Mouse (Mus musculus): Measurements from ENCODE around the gene Aspscr1.
A peak's percentile ranks its signal among the peaks of the same experiment; 100 is the strongest.

Aspscr1 gene

DNA sequence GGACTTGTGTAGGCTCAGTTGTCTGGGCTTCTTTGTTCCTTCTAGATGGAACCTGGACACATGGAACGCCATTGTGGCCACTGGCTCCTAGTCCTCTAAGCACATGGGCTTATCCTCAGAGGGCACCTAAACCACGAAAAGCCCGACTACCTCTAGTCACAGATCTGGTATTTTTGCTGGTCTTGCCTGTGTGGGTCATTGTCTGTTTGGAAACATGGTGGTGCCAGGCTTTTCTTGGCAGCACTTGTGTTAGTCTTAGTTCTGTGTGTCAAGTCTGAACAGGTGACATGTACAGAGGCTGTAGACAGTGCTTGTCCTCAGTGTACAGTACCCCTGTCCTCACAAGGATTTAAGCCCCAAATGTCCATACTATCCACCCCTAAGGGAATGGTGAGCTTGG is 10.8 kb downstream of the Aspscr1 start:
- DNase-seq (ENCODE audit: low spot score): no peak

DNA sequence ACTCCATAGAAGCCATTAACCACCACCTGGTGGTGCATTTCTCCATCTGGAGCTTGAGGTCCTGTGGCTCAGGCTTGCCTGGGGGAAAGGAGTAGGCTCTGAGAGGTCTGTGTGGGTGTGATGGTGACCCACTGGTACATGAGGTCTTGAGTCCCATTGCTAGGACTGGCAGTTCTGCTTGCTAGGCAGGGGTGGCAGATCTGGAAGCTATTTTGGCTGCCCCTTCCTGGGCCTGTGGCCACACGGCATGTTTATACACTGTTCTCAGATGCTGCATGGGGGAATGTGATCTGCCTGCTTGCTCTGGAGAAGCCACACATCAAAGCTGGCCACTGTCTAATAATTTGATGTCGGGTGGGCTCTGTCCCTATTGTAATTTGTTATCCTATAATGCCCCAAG is 11.3 kb downstream of the Aspscr1 start:
- DNase-seq (ENCODE audit: low spot score): no peak

DNA sequence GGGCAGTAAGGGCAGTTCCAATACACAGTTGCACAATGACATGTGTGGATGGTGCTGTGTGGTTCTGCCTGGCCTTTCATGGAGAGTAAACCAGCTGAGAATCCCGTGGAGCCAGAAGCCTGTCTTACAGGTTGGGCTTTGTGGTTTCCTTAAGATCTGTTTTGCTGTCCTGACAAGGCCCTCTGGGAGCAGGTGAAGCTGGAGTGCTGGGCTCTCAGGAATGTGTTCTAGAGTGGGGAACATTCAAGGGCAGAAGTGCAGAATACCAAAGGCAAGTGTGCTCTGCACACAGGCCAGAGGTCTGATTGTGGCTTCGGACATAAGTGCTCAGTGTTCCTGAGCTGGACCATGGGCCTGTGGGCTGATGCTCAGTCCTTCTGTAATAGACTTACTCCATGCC is 11.9 kb downstream of the Aspscr1 start:
- no peak for DNase-seq (ENCODE audit: low spot score)

DNA sequence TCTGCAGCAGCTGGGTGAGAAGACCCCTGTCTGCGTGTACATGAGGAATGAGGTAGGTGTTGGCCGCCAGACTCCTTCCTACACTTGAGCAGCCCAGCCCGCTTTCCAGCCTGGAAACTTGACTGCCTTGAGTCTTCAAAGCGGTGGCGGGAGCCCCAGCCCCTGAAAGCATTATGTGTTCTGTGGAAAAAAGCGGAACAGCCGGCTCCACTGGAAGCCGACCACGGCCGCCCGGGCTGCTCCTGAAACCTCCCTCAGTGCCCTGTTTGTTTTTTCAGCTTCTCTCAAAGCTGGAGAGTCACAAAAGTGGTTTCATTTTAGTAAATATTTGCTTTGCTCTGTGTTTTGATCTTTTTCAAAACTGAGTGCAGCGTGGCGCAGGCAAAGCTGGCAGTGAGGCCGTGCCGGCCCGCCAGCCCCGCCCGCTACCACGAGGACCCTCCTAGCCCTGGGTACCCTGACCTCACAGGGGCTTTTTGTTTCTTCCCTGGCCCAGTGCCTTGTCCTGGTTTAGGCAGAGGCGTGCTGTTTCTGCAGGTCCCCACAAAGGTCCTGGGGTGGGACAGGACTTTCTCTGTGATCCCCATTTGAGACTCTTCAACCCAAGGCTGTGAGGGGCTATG is 14.0 kb downstream of the Aspscr1 start:
- DNase-seq (ENCODE audit: low spot score): peak; percentile 43

DNA sequence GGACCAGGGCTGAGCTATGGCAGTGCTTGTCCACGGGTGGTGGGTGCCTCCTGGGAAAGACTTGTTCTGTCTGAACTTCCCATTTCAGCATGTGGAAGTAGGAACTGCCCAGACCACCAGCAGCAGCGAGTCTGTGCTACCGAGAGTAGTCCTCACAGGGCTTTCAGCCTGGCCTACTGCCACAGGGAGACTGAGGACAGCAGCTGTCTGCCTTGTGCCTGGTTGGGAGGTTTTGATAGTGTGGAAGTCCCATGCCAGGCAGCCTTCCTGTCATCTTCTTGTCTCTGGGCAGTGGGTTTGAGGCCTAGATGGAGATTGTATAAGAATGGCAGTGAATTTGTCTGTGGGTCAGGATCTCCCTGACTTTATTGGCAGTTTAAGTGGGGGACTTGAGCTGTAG is 16.6 kb downstream of the Aspscr1 start:
- DNase-seq (ENCODE audit: low spot score): no peak

DNA sequence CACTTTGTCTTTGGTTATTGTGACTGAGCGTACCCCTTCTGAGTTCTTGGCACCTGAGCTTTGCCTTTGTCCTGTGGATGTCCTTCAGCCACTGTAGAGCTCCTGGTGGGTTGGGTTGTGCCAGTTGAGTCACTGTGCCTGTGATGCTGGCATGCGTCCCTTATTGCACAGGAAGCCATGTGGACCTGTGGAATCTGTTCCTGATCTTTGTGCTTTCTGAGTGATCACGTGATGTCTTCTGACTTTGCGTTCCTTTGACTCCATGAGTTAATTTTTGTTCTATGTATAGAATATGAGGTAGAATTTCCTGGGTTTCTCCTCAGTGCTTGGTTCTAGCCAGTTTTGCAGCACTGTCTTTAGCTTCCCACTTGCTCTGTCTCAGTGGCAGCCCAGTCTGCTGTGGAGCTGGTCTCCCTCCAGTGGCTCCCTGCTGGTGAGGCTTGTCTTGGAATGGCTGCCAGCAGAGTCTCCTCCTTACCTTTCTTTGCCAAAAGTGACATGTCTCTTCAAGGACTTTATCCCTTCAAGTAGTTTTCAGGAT is 19.8 kb downstream of the Aspscr1 start:
- no peak for DNase-seq (ENCODE audit: low spot score)

DNA sequence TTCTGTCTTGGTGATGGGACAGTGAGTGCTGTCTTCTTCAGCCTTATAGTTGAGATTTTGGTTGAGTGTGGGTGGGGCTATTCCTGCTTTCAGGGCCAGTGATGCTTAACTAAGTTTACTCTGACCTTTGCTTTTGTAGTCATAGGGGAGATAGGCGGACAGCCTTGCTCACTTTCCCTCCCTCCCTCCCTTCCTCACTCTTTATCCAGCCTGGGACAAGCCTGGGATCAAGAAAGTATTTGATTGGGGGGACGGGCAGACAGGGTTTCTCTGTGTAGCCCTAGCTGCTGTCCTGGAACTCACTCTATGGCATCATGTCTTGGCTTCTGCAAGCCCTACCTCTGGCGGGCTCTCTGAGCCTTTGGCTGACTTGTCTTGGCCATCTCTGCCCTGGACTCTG is 20.7 kb downstream of the Aspscr1 start:
- DNase-seq (ENCODE audit: low spot score): no peak

DNA sequence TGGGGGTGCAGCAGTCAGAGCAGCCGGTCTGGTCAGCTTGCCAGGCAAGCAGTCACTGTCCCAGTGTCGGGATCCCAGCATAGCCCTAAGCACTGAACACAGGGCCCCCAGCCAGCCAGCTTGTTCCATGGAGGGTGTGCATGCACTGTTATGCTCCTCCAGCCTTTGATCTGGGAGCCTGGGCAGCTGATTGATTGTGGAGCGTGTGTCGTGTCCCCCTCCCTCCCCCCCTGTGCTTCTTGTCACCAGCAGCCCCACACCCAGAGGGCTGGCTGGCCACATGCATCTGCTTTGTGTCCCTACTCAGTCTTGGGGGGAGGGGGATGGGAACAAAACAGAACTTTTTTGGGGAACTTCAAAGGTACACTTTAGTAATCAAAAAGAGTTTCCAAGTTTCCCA is 22.4 kb downstream of the Aspscr1 start:
- no peak for DNase-seq (ENCODE audit: low spot score)

DNA sequence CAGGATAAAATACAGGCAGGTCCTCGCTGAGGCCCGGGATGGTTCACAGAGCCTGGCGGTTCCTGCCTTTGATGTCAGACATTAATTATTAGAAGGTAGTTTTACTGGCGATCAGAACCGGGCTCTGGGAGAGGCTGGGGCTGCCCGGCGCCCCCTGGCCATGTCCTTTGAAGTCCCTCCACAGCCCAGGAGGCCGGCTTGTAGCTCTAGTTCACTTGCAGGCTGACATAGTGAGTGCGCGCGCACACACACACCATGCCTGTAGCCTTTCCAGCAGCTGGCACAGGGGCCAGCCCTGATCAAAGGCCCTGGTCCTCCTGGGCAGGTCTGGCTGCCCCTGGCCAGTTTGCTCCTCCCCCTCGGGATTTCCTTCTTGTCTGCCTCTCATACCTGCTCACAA is 22.9 kb downstream of the Aspscr1 start:
- no peak for DNase-seq (ENCODE audit: low spot score)

DNA sequence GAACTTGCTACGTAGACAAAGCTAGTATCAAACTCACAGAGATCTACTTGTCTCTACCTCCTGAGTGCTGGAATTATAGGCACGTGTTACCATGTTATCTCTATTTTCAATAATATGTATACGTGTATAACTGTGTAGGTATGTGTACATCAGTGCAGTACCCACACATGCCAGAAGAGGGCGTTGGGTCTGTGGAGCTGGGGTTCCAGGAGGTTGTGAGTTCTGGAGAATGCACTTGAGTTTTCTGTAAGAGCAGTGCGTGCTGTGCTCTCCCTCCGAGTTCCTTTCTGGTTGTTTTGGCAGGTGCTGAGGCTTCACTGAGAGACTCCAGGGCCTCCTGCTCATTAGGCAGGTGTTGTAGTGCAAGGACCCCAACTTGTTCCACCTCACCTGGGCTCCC is 23.8 kb downstream of the Aspscr1 start:
- DNase-seq (ENCODE audit: low spot score): no peak

DNA sequence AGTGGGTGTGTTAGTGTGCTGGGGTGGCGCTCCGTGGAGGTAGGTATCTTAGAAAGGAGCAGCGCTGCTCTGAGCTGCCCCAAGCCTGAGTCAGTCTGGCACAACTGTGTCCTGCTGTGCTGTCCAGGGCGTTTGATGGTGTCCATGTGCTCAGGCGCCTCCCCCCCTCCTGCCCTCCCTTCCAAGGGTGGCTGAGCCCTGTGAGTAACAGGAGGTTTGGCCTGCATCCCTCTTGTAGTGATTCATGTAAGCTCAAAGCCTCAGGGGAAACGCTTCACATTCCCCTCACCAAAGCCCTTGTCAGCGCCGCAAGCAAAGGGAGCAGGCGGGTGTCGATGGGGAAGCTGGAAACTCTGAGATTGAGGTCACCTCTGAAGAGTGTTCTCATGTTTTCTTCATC is 25.0 kb downstream of the Aspscr1 start:
- DNase-seq (ENCODE audit: low spot score): peak; percentile 66

DNA sequence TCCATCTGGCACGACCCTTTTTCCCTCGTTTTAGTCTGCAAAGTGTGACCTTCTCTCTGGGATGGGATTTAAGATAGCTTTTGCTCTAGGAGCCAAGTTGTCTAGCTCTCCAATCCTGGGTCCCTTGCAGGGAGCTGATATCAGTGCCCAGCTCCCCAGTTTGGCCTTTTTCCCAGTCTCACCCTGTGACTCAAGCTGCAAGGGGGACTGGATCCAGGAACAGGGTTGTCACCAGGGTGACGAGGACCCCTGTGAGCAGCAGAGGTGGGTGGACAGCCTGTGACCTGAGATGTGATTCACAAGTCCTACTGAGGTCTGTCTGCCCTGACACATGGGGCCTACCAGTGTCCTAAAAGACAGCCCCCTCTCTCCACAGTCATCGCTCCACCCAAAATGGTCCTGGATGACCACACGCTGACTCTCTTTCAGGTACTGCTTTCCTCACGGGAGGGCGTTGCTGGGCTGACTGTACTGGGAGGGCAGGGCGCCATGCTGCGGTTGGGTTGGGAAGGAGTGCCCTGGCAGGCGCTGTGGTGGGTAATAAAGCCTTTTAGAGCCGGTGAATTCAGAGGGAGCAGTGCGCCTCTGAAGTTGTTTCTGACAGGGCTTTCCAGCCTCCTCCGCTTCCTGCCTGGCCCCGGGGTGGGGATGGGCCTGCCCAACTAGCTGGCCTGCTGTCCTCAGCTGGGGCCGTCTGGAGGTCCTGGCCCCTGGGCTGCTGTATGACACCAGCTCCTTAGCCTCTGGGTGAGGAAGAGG is 31.1 kb downstream of the Aspscr1 start:
- no peak for DNase-seq (ENCODE audit: low spot score)

DNA sequence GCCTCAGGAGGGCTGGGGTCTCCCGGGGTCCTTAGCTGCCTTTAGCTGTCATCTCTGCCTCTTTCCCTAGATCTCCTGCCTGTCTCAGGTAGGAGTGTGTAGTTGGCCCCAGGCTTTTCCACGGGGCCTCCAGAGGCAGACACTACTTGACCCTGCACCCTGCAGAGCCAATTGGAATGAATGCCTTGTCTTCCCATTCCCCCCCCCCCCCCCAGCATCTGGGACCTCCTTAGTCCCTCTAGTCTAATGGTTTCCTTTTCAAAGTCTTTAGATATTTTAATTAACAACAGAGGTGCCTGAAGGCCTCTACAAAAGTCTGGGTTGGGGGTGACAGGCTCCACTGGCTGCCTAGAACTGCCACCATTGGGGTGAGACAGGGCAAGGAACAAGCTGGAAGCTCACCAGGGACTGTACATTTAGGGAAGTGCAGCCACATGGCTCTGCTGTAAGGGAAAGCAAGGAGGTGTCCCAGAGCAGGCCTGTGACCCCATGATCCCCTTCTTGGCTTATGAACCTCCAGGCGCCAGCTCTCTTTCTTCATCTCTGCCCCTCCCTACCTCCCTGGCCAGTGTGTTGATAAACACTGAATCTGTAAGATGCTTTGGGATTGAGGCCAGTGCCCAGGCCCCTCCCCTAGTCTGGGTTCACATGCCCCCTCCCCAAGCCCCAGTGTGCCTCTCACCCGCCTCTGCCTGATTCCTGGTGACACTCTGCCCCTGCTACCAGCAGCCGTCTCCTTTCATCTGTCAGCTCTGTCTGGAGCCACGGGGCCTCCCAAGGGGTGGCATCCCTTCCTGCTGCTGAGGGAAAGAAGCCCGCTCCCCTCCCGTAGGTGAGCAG is 31.9 kb downstream of the Aspscr1 start:
- no peak for DNase-seq (ENCODE audit: low spot score)

DNA sequence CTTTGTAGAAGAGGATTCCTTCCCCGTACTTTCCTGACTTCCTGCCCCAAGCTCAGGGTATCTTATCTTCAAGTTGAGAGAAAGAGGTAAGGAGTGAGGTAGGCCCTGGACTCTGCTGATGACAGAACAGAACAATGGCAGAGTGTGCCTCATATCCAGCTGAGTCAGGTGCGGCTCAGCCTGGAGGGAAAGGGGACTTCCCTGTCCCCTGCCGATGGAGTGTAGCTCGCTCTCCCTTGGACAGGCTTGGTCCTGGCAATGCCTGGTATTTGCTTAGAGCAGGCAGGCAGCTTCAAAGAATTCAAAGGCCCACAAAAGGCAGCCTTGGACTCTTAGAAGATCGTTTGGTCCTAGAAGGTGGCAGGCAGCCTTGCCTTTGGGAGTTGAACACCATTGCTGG is 33.3 kb downstream of the Aspscr1 start:
- no peak for DNase-seq (ENCODE audit: low spot score)

DNA sequence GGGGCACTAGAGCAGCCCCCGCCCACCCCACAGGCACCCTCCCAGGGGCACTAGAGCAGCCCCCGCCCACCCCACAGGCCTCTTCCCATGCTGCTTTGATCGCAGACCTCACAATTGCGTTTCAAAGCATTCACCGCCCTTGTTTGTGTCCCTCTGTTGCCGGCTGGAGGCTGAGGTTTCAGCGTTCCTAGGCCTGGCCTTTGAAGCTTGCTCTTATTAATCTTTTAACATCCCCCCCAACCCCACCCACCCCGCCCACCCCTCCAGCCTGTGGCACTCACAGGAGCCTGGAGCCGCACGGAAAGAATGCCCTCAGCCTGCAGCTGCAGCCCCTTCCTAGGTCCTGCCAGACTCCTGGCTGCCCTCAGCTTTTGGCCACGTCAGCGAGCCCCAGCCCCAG is 34.5 kb downstream of the Aspscr1 start:
- DNase-seq (ENCODE audit: low spot score): no peak

DNA sequence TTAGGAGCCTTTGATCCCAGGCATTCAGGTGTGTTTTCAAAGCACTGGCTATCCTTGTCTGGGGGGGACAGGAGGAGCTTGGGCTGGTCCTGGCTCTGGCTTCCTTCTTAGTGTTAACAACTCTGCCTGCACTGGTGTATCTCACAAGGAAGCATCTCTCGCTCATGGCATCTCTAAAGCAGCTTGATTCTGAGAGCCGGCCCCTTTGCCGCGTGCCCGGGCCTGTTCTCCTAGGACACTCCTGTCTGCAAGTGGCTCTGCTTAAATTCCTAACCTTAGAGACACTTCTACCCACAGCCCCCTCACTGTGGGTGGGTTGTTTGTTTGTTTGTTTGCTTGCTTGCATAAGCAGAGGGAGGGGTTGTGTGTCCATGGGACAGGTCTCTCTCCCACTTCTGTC is 35.2 kb downstream of the Aspscr1 start:
- peak; percentile 51 for DNase-seq (ENCODE audit: low spot score)

DNA sequence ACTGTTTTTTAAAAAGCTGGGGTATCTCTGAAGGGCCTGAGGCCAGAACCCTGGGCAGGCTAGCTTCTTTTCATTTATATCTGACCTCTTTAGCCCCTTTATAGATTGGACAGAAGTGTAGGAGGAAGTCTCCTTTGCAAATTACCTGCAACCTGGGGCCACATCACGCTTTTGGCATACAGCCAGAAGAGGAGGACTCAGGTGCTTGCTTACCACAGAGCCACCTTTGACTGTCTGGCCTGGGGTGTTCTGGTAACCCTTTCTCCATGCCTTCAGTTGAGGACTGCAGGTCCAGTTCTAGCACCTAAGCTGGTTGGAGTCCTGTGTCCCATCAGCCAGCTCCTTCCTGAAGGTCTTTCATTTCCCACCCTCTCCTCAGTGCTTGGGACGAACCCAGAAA is 36.8 kb downstream of the Aspscr1 start:
- DNase-seq (ENCODE audit: low spot score): peak; percentile 47

DNA sequence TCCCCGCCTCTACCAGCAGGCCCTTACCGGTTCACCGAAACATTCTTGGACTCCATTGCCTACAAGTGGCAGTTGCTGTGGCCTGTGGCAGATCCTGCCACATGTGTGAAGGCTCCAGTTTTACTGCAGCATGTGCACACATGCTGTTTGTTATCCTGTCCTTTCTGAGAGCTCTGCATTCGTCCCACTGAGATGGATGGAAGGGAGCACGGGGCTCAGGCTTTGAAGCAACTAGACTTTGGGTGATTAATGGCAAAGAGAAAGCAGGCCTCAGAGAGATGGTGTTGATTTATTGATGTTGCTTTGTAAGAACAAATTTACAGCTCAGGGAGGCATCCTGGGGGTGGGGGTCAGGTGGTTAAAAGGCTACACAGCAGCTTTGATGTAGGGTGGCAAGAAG is 37.9 kb downstream of the Aspscr1 start:
- DNase-seq (ENCODE audit: low spot score): no peak

DNA sequence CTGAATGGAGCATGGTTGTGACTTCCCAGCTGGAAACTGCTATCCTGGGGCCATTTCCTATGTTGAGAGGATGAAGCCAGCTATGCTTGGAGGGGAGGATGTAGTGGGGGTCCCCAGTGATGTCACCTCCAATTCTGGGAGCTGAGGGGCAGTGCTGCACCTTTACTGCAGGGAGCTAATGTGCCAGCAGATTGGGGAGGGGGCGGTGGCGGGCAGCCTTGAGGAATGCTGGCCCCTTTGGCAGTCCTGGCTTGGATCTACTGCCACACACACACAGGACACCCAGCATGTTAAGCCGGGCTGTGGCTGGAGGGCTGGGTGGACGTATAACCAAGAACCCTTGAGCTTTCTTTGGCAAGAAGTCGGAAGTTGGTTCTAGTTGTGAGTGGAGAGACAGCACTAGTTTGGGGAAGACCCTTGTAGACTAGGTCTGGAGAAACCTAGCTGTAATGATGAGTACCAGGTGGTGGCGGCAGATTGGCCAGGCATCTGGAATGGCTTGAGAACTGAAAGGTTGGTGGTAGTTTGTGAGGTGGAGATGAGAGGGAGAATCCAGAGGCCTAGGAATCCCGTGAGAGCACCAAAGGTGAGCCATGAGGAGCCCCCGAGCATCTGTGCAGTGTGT is 39.3 kb downstream of the Aspscr1 start:
- DNase-seq (ENCODE audit: low spot score): no peak

DNA sequence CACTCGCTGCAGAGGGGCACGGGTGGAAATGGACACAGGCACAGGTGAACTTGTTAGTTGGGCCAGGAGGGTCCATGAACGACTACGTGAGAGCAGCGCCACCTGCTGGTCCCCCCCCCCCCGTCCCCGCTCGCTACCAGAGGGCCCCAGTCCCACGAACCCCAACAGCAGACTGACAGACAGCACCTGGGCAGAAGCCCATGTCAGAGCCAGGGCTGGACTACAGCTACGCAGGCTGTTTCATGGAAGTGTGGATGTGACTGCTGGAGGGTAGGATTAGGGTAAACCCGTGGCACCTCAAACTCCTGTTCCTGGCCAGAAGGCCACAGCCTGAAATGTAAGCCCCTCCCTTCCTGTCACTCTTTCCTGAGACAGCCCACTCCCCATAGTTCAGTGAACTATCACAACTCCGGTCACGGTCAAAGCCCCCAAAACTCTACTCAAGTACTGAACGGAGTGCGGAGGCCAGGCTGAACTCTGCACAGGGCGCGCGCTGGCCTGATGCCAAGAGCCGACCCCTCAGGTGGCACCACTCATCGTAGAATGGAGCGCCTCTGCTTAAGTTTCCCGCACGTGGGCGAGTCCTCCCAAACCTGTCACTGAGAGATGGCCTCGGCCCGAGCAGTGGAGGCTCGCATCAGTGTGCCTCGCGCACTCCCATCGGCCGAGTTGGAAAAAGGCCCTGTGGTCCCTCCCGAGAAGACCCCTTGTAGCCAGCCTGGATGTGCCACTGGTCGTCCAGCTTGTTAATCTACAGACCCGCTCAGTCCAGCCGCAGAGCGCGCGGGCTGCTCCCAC is 40.2 kb downstream of the Aspscr1 start:
- DNase-seq (ENCODE audit: low spot score): peak; percentile 56
